Mouse (Mus musculus): ENCODE results near the gene Arhgef18. TPM values are rescaled to one million over a fixed set of nuclear protein-coding genes. Genes with fewer than 3 reads are reported as not detected.

Arhgef18 gene
- polyA plus RNA-seq, 1 experiment from 2014 or later, result 9.6 TPM

DNA sequence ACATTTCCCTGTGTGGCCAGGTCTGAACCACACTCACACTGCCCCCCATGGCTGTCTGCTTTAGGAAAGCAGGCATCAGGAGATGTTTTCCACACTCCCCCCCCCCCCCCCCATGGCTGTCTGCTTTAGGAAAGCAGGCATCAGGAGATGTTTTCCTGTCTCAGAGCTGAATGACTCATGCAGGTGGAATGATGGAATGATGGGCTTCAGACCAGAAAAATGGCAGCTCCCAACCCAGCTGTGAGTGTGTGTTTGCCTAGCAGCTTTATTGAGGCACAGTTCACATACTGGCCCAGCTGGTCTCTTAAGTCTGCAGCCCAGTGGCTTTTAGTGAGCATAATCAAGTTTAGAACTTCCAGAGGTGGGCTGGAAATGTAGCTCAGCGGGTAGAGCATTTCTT lies 25.3 kb downstream of the Arhgef18 start:
- no peak overlapping the region for H3K4me2 ChIP-seq (replicated peaks; ENCODE audit: low read depth, low read length)
- 72% methylated on average over 1 of the region's 1 CpGs for WGBS
- H3K4me1 ChIP-seq (ENCODE audit: control insufficient read depth, insufficient read depth, low read length), result peaks cover 15% of the 10 kb centered on the region; the same call in 1 of the 2 replicates
- H3K4me3 ChIP-seq (ENCODE audit: low read depth, low read length), result no peak overlapping the region
- ATAC-seq (ENCODE audit: insufficient number of reproducible peaks, insufficient read depth, low FRiP score, low read depth), result no peak
- H3K27me3 ChIP-seq (ENCODE audit: control insufficient read depth, insufficient read depth, low read length), result no peaks in the 10 kb centered on the region
- H3K9ac ChIP-seq (replicated peaks; ENCODE audit: low read depth, low read length), result no peak overlapping the region
- no peak overlapping the region for H3K27ac ChIP-seq (ENCODE audit: low read length)
- H3K9me3 ChIP-seq (ENCODE audit: control insufficient read depth, low read depth, low read length), result no peaks in the 10 kb centered on the region
- H3K36me3 ChIP-seq (ENCODE audit: control insufficient read depth, insufficient read depth, low read length), result no peaks in the 10 kb centered on the region

DNA sequence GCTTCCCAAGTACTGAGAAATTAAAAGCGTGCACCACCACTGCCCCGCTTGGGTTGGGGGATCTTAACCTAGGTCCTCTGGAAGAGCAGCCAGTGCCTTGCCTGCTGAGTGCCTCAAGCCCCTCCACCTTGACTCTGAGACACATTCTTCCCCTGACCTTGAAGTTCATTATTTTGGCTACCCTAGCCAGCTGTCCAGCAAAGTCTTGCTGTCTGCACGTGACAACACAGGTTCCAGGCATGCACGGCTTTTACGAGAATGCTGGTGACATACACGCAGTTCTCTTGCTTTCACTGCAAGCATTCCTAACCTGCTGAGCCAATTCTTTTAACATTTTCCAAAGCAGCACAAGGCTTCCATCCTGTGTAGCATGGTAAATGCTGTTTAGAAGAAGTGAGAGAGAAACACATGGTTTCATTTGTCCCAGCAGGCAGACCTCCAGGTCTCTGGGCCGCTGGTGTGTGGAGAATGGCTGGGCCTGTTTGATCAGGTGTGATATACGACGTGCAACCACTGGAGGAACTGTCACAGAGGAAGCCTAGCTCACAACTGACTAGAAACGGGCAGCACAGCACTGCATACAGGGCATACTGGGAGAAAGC lies 27.4 kb downstream of the Arhgef18 start:
- Histone ChIP-seq H3K4me1 (ENCODE audit: control insufficient read depth, insufficient read depth, low read length) (peaks cover 7% of the 10 kb centered on the region; the same call in 1 of the 2 replicates), H3K27ac (ENCODE audit: low read length) (no peak overlapping the region), H3K4me2 (replicated peaks; ENCODE audit: low read depth, low read length) (no peak overlapping the region), H3K9me3 (ENCODE audit: control insufficient read depth, low read depth, low read length) (no peaks in the 10 kb centered on the region), H3K36me3 (ENCODE audit: control insufficient read depth, insufficient read depth, low read length) (no peaks in the 10 kb centered on the region), H3K9ac (replicated peaks; ENCODE audit: low read depth, low read length) (no peak overlapping the region), H3K27me3 (ENCODE audit: control insufficient read depth, insufficient read depth, low read length) (no peaks in the 10 kb centered on the region), H3K4me3 (ENCODE audit: low read depth, low read length) (no peak overlapping the region)
- WGBS, result 68% methylated on average over 10 of the region's 10 CpGs
- no peak for ATAC-seq (ENCODE audit: insufficient number of reproducible peaks, insufficient read depth, low FRiP score, low read depth)

DNA sequence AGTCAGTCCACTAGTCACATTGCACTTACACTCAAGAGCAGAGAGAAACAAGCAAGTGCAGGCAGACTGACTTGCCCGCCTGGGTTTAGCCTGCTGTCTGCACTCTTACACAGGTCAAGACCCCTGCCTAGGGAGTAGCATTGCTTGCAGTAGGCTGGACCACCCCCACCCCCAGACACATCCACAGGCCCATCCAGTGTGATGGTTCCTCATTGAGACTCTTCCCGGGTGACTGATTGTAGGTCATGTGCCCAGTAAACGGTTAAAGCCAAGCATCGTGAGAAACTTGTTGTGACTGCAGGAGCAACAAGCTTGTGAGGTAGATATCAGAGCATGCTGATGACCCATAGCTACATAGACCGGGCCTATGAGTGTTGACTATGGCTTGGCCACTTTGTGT lies 28.7 kb downstream of the Arhgef18 start:
- Histone ChIP-seq H3K4me2 (replicated peaks; ENCODE audit: low read depth, low read length) (no peak overlapping the region), H3K9me3 (ENCODE audit: control insufficient read depth, low read depth, low read length) (no peaks in the 10 kb centered on the region), H3K4me1 (ENCODE audit: control insufficient read depth, insufficient read depth, low read length) (peaks cover 7% of the 10 kb centered on the region; the same call in 1 of the 2 replicates), H3K27me3 (ENCODE audit: control insufficient read depth, insufficient read depth, low read length) (no peaks in the 10 kb centered on the region), H3K36me3 (ENCODE audit: control insufficient read depth, insufficient read depth, low read length) (no peaks in the 10 kb centered on the region; the same call in 1 of the 2 replicates), H3K4me3 (ENCODE audit: low read depth, low read length) (no peak overlapping the region), H3K27ac (ENCODE audit: low read length) (no peak overlapping the region), H3K9ac (replicated peaks; ENCODE audit: low read depth, low read length) (no peak overlapping the region)
- WGBS, result 85% methylated on average over 5 of the region's 5 CpGs
- ATAC-seq (ENCODE audit: insufficient number of reproducible peaks, insufficient read depth, low FRiP score, low read depth), result no peak

DNA sequence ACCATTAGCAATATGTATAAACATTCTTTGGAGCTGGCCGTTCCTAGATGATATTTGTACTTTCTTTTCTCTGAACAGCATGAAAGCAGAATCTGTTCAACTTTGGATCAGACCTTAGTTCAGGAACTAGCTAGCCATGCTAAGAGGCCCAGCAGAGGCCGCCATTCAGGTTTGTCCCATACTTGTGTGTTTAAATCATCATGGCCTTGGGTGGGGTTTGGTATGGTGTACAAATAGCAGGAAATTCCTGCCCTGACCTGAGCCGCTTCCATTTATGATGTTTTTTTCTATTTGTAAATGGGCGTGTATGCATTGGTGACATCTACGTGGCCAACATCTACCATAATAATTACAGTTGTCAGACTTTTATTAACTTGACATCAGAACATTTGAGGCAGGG lies 32.4 kb downstream of the Arhgef18 start:
- H3K36me3 ChIP-seq (ENCODE audit: control insufficient read depth, insufficient read depth, low read length), result peaks cover 4% of the 10 kb centered on the region; the same call in 1 of the 2 replicates
- no peak overlapping the region for H3K4me2 ChIP-seq (replicated peaks; ENCODE audit: low read depth, low read length)
- H3K4me1 ChIP-seq (ENCODE audit: control insufficient read depth, insufficient read depth, low read length), result no peaks in the 10 kb centered on the region
- no peak overlapping the region for H3K4me3 ChIP-seq (ENCODE audit: low read depth, low read length)
- no peak for ATAC-seq (ENCODE audit: insufficient number of reproducible peaks, insufficient read depth, low FRiP score, low read depth)
- H3K27ac ChIP-seq (ENCODE audit: low read length), result no peak overlapping the region
- H3K9me3 ChIP-seq (ENCODE audit: control insufficient read depth, low read depth, low read length), result no peaks in the 10 kb centered on the region
- no peak overlapping the region for H3K9ac ChIP-seq (replicated peaks; ENCODE audit: low read depth, low read length)
- H3K27me3 ChIP-seq (ENCODE audit: control insufficient read depth, insufficient read depth, low read length), result no peaks in the 10 kb centered on the region
- WGBS, result 73% methylated on average over 5 of the region's 5 CpGs

DNA sequence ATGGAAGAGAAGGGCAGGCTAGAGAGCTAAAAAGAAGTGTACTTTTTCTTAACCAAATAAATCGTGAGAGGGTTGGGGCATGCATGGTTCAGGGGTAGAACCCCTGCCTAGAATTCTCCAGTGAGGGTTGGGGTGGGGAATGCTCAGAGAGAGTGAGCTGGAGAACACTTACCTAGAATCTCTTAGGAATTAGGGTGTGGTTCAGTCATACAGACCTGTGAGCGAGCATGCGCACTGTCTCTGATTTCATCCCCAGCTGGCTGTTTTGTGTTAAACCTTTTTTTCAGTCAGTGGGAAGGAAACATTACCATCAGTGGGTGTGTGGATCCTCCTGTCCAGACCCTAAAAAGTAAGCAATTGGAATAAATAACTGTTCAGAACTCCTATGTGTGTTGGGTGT lies 33.4 kb downstream of the Arhgef18 start:
- H3K9ac ChIP-seq (replicated peaks; ENCODE audit: low read depth, low read length), result no peak overlapping the region
- no peak overlapping the region for H3K4me3 ChIP-seq (ENCODE audit: low read depth, low read length)
- H3K27ac ChIP-seq (ENCODE audit: low read length), result no peak overlapping the region
- 78% methylated on average over 3 of the region's 3 CpGs for WGBS
- peaks cover 4% of the 10 kb centered on the region; the same call in 1 of the 2 replicates for H3K36me3 ChIP-seq (ENCODE audit: control insufficient read depth, insufficient read depth, low read length)
- H3K9me3 ChIP-seq (ENCODE audit: control insufficient read depth, low read depth, low read length), result no peaks in the 10 kb centered on the region
- no peaks in the 10 kb centered on the region for H3K4me1 ChIP-seq (ENCODE audit: control insufficient read depth, insufficient read depth, low read length)
- no peak overlapping the region for H3K4me2 ChIP-seq (replicated peaks; ENCODE audit: low read depth, low read length)
- H3K27me3 ChIP-seq (ENCODE audit: control insufficient read depth, insufficient read depth, low read length), result no peaks in the 10 kb centered on the region
- ATAC-seq (ENCODE audit: insufficient number of reproducible peaks, insufficient read depth, low FRiP score, low read depth), result no peak

- WGBS, result 74% methylated on average over 2 of the region's 2 CpGs
- Histone ChIP-seq H3K4me3 (ENCODE audit: low read depth, low read length) (no peak overlapping the region), H3K36me3 (ENCODE audit: control insufficient read depth, insufficient read depth, low read length) (peaks cover 15% of the 10 kb centered on the region; the same call in 1 of the 2 replicates), H3K27me3 (ENCODE audit: control insufficient read depth, insufficient read depth, low read length) (no peaks in the 10 kb centered on the region), H3K4me1 (ENCODE audit: control insufficient read depth, insufficient read depth, low read length) (no peaks in the 10 kb centered on the region), H3K4me2 (replicated peaks; ENCODE audit: low read depth, low read length) (no peak overlapping the region), H3K27ac (ENCODE audit: low read length) (no peak overlapping the region), H3K9ac (replicated peaks; ENCODE audit: low read depth, low read length) (no peak overlapping the region), H3K9me3 (ENCODE audit: control insufficient read depth, low read depth, low read length) (no peaks in the 10 kb centered on the region)
- no peak for ATAC-seq (ENCODE audit: insufficient number of reproducible peaks, insufficient read depth, low FRiP score, low read depth)
These were observed 35.6 kb downstream of the Arhgef18 start for GRCm38 (mm10) chr8:3428426-3428825.

- no peak overlapping the region for H3K9ac ChIP-seq (replicated peaks; ENCODE audit: low read depth, low read length)
These were observed 37.2 kb downstream of the Arhgef18 start for GRCm38 (mm10) chr8:3429966-3430365.

DNA sequence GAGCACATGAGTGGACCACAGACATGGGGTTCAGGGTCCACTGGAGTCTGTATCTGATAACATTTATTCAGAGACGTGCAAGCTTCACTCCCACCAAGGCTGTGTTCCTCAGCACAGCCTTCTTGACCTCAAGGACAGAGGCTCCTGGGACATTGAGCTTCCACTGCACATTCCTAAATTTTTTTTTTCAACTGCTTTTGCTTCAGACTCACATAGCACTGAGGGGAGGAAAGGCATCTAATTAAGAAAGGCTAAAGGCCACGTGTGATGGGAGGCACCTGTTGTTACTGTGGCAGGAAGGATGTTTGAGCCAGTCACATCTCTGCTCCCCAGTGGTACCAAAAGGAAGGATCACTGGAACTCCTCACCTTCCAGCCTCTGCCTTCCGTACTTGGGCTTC lies 38.3 kb downstream of the Arhgef18 start:
- H3K4me3 ChIP-seq (ENCODE audit: low read depth, low read length), result no peak overlapping the region
- no peak overlapping the region for H3K9ac ChIP-seq (replicated peaks; ENCODE audit: low read depth, low read length)
- no peak overlapping the region for H3K27ac ChIP-seq (ENCODE audit: low read length)
- peaks cover 26% of the 10 kb centered on the region; the same call in 1 of the 2 replicates for H3K36me3 ChIP-seq (ENCODE audit: control insufficient read depth, insufficient read depth, low read length)
- WGBS, result 86% methylated on average over 3 of the region's 3 CpGs
- ATAC-seq (ENCODE audit: insufficient number of reproducible peaks, insufficient read depth, low FRiP score, low read depth), result no peak
- no peaks in the 10 kb centered on the region for H3K9me3 ChIP-seq (ENCODE audit: control insufficient read depth, low read depth, low read length)
- no peaks in the 10 kb centered on the region for H3K4me1 ChIP-seq (ENCODE audit: control insufficient read depth, insufficient read depth, low read length)
- H3K27me3 ChIP-seq (ENCODE audit: control insufficient read depth, insufficient read depth, low read length), result no peaks in the 10 kb centered on the region
- no peak overlapping the region for H3K4me2 ChIP-seq (replicated peaks; ENCODE audit: low read depth, low read length)

More at GRCm38 (mm10) chr8:3429966-3430365, 37.2 kb downstream of the Arhgef18 start:
- no peak overlapping the region for H3K4me2 ChIP-seq (replicated peaks; ENCODE audit: low read depth, low read length)
- no peak overlapping the region for H3K4me3 ChIP-seq (ENCODE audit: low read depth, low read length)
- H3K4me1 ChIP-seq (ENCODE audit: control insufficient read depth, insufficient read depth, low read length), result no peaks in the 10 kb centered on the region
- no peaks in the 10 kb centered on the region for H3K27me3 ChIP-seq (ENCODE audit: control insufficient read depth, insufficient read depth, low read length)
- WGBS, result 75% methylated on average over 2 of the region's 2 CpGs
- H3K27ac ChIP-seq (ENCODE audit: low read length), result no peak overlapping the region
- no peak for ATAC-seq (ENCODE audit: insufficient number of reproducible peaks, insufficient read depth, low FRiP score, low read depth)
- H3K9me3 ChIP-seq (ENCODE audit: control insufficient read depth, low read depth, low read length), result no peaks in the 10 kb centered on the region
- peaks cover 20% of the 10 kb centered on the region; the same call in 1 of the 2 replicates for H3K36me3 ChIP-seq (ENCODE audit: control insufficient read depth, insufficient read depth, low read length)

- Histone ChIP-seq H3K4me2 (replicated peaks; ENCODE audit: low read depth, low read length) (no peak overlapping the region), H3K36me3 (ENCODE audit: control insufficient read depth, insufficient read depth, low read length) (peaks cover 46% of the 10 kb centered on the region), H3K9me3 (ENCODE audit: control insufficient read depth, low read depth, low read length) (no peaks in the 10 kb centered on the region), H3K4me3 (ENCODE audit: low read depth, low read length) (no peak overlapping the region), H3K4me1 (ENCODE audit: control insufficient read depth, insufficient read depth, low read length) (no peaks in the 10 kb centered on the region), H3K27me3 (ENCODE audit: control insufficient read depth, insufficient read depth, low read length) (no peaks in the 10 kb centered on the region), H3K27ac (ENCODE audit: low read length) (no peak overlapping the region), H3K9ac (replicated peaks; ENCODE audit: low read depth, low read length) (no peak overlapping the region)
- ATAC-seq (ENCODE audit: insufficient number of reproducible peaks, insufficient read depth, low FRiP score, low read depth), result no peak
- WGBS, result 79% methylated on average over 6 of the region's 6 CpGs
These were observed 43.7 kb downstream of the Arhgef18 start for GRCm38 (mm10) chr8:3436492-3436891.

Measured in stomach, embryonic 14.5 days (tissue).